Mouse (Mus musculus) heart, postnatal 0 days (tissue): ENCODE measurements at regions not wholly inside any gene's neighbourhood (a gene's known extent, or its start where the extent isn't known, plus 50 kb on each side); places are given as distances from the start of the nearest gene placed in this dataset.

Experiments used
- CTCF ChIP-seq: IDR thresholded peaks from 2 replicates; pipeline ENCODE4 v1.5.1; 2016; ENCODE audit warnings: antibody characterized with exemption, control low read depth, low read depth
- EP300 ChIP-seq: IDR thresholded peaks from 2 replicates; pipeline ENCODE4 v1.6.1; 2016; ENCODE audit warnings: antibody characterized with exemption, low read depth

GRCm38 (mm10) chr3:17825254-17825890 lies 122.8 kb upstream of the Cypt12 start:
- TF ChIP-seq CTCF = no peak
- TF ChIP-seq EP300 = no peak
